7 mouse cellular contexts compared by ENCODE assay signal in the genomic region with DNA sequence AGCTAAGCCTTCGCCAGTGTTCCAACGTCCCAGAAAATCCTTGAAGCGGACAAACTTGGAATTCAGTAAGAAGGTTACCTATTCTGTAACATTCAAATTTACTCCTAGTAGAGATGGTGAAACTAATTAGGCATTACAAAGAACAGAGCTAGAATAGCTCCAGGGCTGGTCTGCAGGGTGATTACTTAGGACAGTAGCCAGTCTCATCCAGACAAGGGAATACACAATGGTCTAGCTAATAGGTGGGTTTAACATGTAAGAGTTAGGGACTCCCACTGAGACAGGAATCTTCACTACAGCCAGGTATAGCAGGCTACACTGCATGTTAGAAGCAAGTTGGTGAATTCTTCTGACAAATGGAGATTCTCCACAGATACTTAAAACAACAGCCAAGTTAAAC. TPM values are rescaled to one million over a fixed set of nuclear protein-coding genes. Genes with fewer than 3 reads are reported as not detected.
A peak's percentile ranks its signal among the peaks of the same experiment; 100 is the strongest.
DNase-seq lines count a peak whose midpoint lies in the region; TF ChIP-seq lines count a peak whose summit lies in the region.
"Not testable (repeated sequence)": the region's sequence is repeated elsewhere in the genome, so short reads cannot be mapped to it uniquely, and the experiment has no call there.
"Had no signal": no experiment of that assay in that cellular context is flagged by ENCODE, and none has a peak within 500 bp of the region (broad histone marks: within the 10 kb centered on the region; RNA-seq: fewer than 3 reads in every experiment).

No protein-coding gene starts in this region.

- TF ChIP-seq CTCF in E14TG2a.4 (conservative IDR thresholded peaks at IDR 0.05; ENCODE audit: low read length), result not testable (repeated sequence)

- H3K4me3 ChIP-seq in E14TG2a.4 (replicated peaks; ENCODE audit: low read length), result peak overlapping the region; percentile 69
- not testable (repeated sequence) for H3K4me3 ChIP-seq in heart, embryonic 10.5 days

- not testable (repeated sequence) for H3K27me3 ChIP-seq in E14TG2a.4 (ENCODE audit: insufficient read depth, low read length); heart, embryonic 10.5 days (ENCODE audit: insufficient read depth, poor library complexity, severe bottlenecking)

- DNase-seq in ES-CJ7 (ENCODE audit: low read depth, low spot score) (peak; percentile 98), R1 (ENCODE audit: low read depth, low spot score) (peak; percentile 96), ZHBTc4 (ENCODE audit: low read depth, low spot score) (peak; percentile 95)
- DNase-seq in heart, embryonic 10.5 days (ENCODE audit: low spot score), result peak; percentile 13

- 23% methylated on average over 3 of the region's 3 CpGs for WGBS in heart, embryonic 10.5 days

- H3K36me3 ChIP-seq in E14TG2a.4 (ENCODE audit: insufficient read depth, low read length); heart, embryonic 10.5 days: not testable (repeated sequence)

- H3K27ac ChIP-seq in heart, embryonic 10.5 days, result not testable (repeated sequence)

- H3K9me3 ChIP-seq in E14TG2a.4 (ENCODE audit: low read length); heart, embryonic 10.5 days: not testable (repeated sequence)

- H3K4me1 ChIP-seq in E14TG2a.4 (replicated peaks; ENCODE audit: low read depth, low read length), result peaks cover 80% of the 10 kb centered on the region
- peaks cover 12% of the 10 kb centered on the region for H3K4me1 ChIP-seq in heart, embryonic 10.5 days

RNA-seq across cellular contexts. Expression of gene Ube2q1, which starts 26.7 kb away (rescaled TPM):
- polyA plus RNA-seq in heart, embryonic 10.5 days (2016; fragmentation: Nextera tagmentation; extraction: Ambion mirVana), result 9.5 and 14.7 TPM in 2 replicates

RNA-seq across cellular contexts. Expression of gene She, which starts 31.1 kb away (rescaled TPM):
- 5.4 and 5.9 TPM in 2 replicates for polyA plus RNA-seq in heart, embryonic 10.5 days (2016; fragmentation: Nextera tagmentation; extraction: Ambion mirVana)
- polyA plus RNA-seq: erythroblast, embryonic 14.5 days; G1E had no signal

RNA-seq across cellular contexts. Expression of gene Chrnb2, which starts 35.6 kb away (rescaled TPM):
- 0.25 and 0.26 TPM in 2 replicates for polyA plus RNA-seq in heart, embryonic 10.5 days (2016; fragmentation: Nextera tagmentation; extraction: Ambion mirVana)

Comparison
In these comparisons a context has a peak if more than half of its experiments do, and no peak if none do; other contexts are left out.
1. DNase-seq: peak in every context shown above with its lines; median percentile 98 in ES-CJ7; 96 in R1; 95 in ZHBTc4; 13 in heart, embryonic 10.5 days.